Mouse (Mus musculus) midbrain, embryonic 11.5 days (tissue): Measurements from ENCODE around the gene Armc12. TPM values are rescaled to one million over a fixed set of nuclear protein-coding genes. Genes with fewer than 3 reads are reported as not detected.
"Not testable (repeated sequence)": the region's sequence is repeated elsewhere in the genome, so short reads cannot be mapped to it uniquely, and the experiment has no call there.

Experiments used
- ATAC-seq: fragments of 200-750 bp; cut with Nextera tagmentation; 2 replicates; pipeline ENCODE4 v1.8.0; 2017; ENCODE audit warnings: moderate TSS enrichment, moderate library complexity; ENCODE audit not compliant: low FRiP score
- DNase-seq: peaks from one replicate; pipeline ENCODE4 v3.0.0; 2015; ENCODE audit warnings: low spot score; ENCODE audit errors: missing footprints
- H3K27ac ChIP-seq: fragments of 300-500 bp; sonication (generic); 2 replicates; pipeline ENCODE4 v1.5.1; 2014; ENCODE audit warnings: low read depth, low read length
- H3K27me3 ChIP-seq: fragments of 300-500 bp; sonication (generic); 2 replicates; pipeline ENCODE4 v1.6.1; 2014; ENCODE audit warnings: mild to moderate bottlenecking, low read length, moderate library complexity, mixed read lengths; ENCODE audit not compliant: control insufficient read depth, insufficient read depth
- H3K36me3 ChIP-seq: fragments of 300-500 bp; sonication (generic); 2 replicates; pipeline ENCODE4 v1.6.1; 2014; ENCODE audit warnings: mild to moderate bottlenecking, low read length, moderate library complexity, mixed read lengths; ENCODE audit not compliant: control insufficient read depth, insufficient read depth
- H3K4me1 ChIP-seq: fragments of 300-500 bp; sonication (generic); 2 replicates; pipeline ENCODE4 v1.6.1; 2014; ENCODE audit warnings: low read length; ENCODE audit not compliant: control insufficient read depth, insufficient read depth
- H3K4me2 ChIP-seq: fragments of 300-500 bp; sonication (generic); 2 replicates; pipeline ENCODE4 v1.6.1; 2014; ENCODE audit warnings: mild to moderate bottlenecking, moderate library complexity
- H3K4me3 ChIP-seq: fragments of 300-500 bp; sonication (generic); 2 replicates; pipeline ENCODE4 v1.5.1; 2014; ENCODE audit warnings: low read depth, low read length
- H3K9ac ChIP-seq: fragments of 300-500 bp; sonication (generic); 2 replicates; pipeline ENCODE4 v1.6.1; 2014; ENCODE audit warnings: low read length
- H3K9me3 ChIP-seq: fragments of 300-500 bp; sonication (generic); 2 replicates; pipeline ENCODE4 v1.6.1; 2016; ENCODE audit warnings: low read length; ENCODE audit not compliant: control insufficient read depth
- WGBS: fragments of 180-500 bp; shearing (Covaris S2); extraction: QIAGEN DNeasy Blood & Tissue Kit; methylation state at CpG from one replicate; pipeline ENCODE4 v1.1.7; 2014; 5-methylcytosine and 5-hydroxymethylcytosine counted together
- polyA plus RNA-seq: library from polyadenylated mRNA; unstranded; fragments of >200 nt; fragmentation: Nextera tagmentation; extraction: Ambion mirVana; gene quantifications from 2 replicates; pipeline ENCODE4 v1.2.1, GENCODE M21; 2014

Gene Armc12
- polyA plus RNA-seq, 1 experiment from 2014 or later, result not detected

- no peaks in the 10 kb centered on the region for H3K9me3 ChIP-seq
- WGBS, result 86% methylated on average over 1 of the region's 1 CpGs
- H3K4me2 ChIP-seq, result no peak overlapping the region
- no peak for ATAC-seq
- no peak overlapping the region for H3K9ac ChIP-seq
- H3K36me3 ChIP-seq, result no peaks in the 10 kb centered on the region
- no peaks in the 10 kb centered on the region for H3K27me3 ChIP-seq
- no peaks in the 10 kb centered on the region for H3K4me1 ChIP-seq
- H3K4me3 ChIP-seq, result no peak overlapping the region
- no peak overlapping the region for H3K27ac ChIP-seq
- no peak for DNase-seq
These were observed 16.3 kb downstream of the Armc12 start for GRCm38 (mm10) chr17:28546925-28547324.

- H3K4me2 ChIP-seq, result no peak overlapping the region
- no peaks in the 10 kb centered on the region for H3K27me3 ChIP-seq
- H3K4me3 ChIP-seq, result no peak overlapping the region
- ATAC-seq (no peak), DNase-seq (no peak)
- 0 out of 2 replicates have a peak, but pooled peaks cover 3% of the 10 kb centered on the region for H3K4me1 ChIP-seq
- no peaks in the 10 kb centered on the region for H3K9me3 ChIP-seq
- WGBS, result 79% methylated on average over 11 of the region's 11 CpGs
- H3K9ac ChIP-seq, result no peak overlapping the region
- H3K36me3 ChIP-seq, result no peaks in the 10 kb centered on the region
- H3K27ac ChIP-seq, result no peak overlapping the region
These were observed 17.9 kb downstream of the Armc12 start for GRCm38 (mm10) chr17:28548550-28548949.

GRCm38 (mm10) chr17:28549111-28549510 lies 18.5 kb downstream of the Armc12 start, which contains the start of gene Clpsl2:
Gene Clpsl2, plus strand, starts transcription at chr17:28549411.
- 77% methylated on average over 14 of the region's 14 CpGs for WGBS

GRCm38 (mm10) chr17:28553040-28553793 lies 22.6 kb downstream of the Armc12 start:
- DNase-seq, result peak; percentile 95
- no peak overlapping the region for H3K4me2 ChIP-seq
- ATAC-seq, result 0 out of 2 replicates have a peak, but pooled peaks have one; percentile 46
- no peak overlapping the region for H3K27ac ChIP-seq
- no peaks in the 10 kb centered on the region for H3K9me3 ChIP-seq
- H3K36me3 ChIP-seq, result no peaks in the 10 kb centered on the region
- H3K27me3 ChIP-seq, result no peaks in the 10 kb centered on the region
- WGBS, result 8% methylated on average over 14 of the region's 14 CpGs
- no peak overlapping the region for H3K9ac ChIP-seq
- H3K4me1 ChIP-seq, result peaks cover 9% of the 10 kb centered on the region; the same call in 1 of the 2 replicates
- H3K4me3 ChIP-seq, result no peak overlapping the region

More at GRCm38 (mm10) chr17:28549111-28549510, 18.5 kb downstream of the Armc12 start, which contains the start of gene Clpsl2:
- Histone ChIP-seq H3K4me2 (no peak within 1 kb of the TSS), H3K9me3 (no peaks in the 10 kb centered on the region), H3K9ac (no peak within 1 kb of the TSS), H3K36me3 (no peaks in the 10 kb centered on the region), H3K4me3 (no peak within 1 kb of the TSS), H3K27me3 (no peaks in the 10 kb centered on the region), H3K27ac (no peak within 1 kb of the TSS), H3K4me1 (0 out of 2 replicates have a peak, but pooled peaks cover 3% of the 10 kb centered on the region)
- no peak for DNase-seq
- ATAC-seq, result no peak

GRCm38 (mm10) chr17:28554021-28554420 lies 23.4 kb downstream of the Armc12 start:
- ATAC-seq, H3K4me3 ChIP-seq, DNase-seq, H3K4me1 ChIP-seq, H3K9ac ChIP-seq, H3K9me3 ChIP-seq, H3K27me3 ChIP-seq, H3K27ac ChIP-seq, H3K36me3 ChIP-seq, H3K4me2 ChIP-seq: not testable (repeated sequence)
- WGBS, result 89% methylated on average over 4 of the region's 4 CpGs

GRCm38 (mm10) chr17:28556635-28557396 lies 26.2 kb downstream of the Armc12 start:
- 65% methylated on average over 6 of the region's 6 CpGs for WGBS
- Histone ChIP-seq H3K36me3 (no peaks in the 10 kb centered on the region), H3K9me3 (no peaks in the 10 kb centered on the region), H3K4me1 (peaks cover 9% of the 10 kb centered on the region; the same call in 1 of the 2 replicates), H3K27me3 (no peaks in the 10 kb centered on the region), H3K27ac (no peak overlapping the region), H3K9ac (no peak overlapping the region), H3K4me2 (no peak overlapping the region), H3K4me3 (no peak overlapping the region)
- ATAC-seq, result no peak
- DNase-seq, result no peak

GRCm38 (mm10) chr17:28557772-28558171 lies 27.2 kb downstream of the Armc12 start:
- Histone ChIP-seq H3K27me3 (no peaks in the 10 kb centered on the region), H3K27ac (no peak overlapping the region), H3K4me3 (no peak overlapping the region), H3K4me2 (no peak overlapping the region), H3K9me3 (no peaks in the 10 kb centered on the region), H3K36me3 (no peaks in the 10 kb centered on the region), H3K9ac (no peak overlapping the region), H3K4me1 (peaks cover 9% of the 10 kb centered on the region; the same call in 1 of the 2 replicates)
- no peak for ATAC-seq
- DNase-seq, result no peak
- 79% methylated on average over 6 of the region's 6 CpGs for WGBS

GRCm38 (mm10) chr17:28560598-28560997 lies 30.0 kb downstream of the Armc12 start, which contains the start of gene Clps:
Gene Clps, minus strand, starts transcription at chr17:28560766.
- Histone ChIP-seq H3K36me3 (no peaks in the 10 kb centered on the region), H3K9ac (no peak within 1 kb of the TSS), H3K27me3 (no peaks in the 10 kb centered on the region), H3K27ac (no peak within 1 kb of the TSS), H3K4me1 (peaks cover 6% of the 10 kb centered on the region; the same call in 1 of the 2 replicates), H3K4me3 (no peak within 1 kb of the TSS), H3K9me3 (no peaks in the 10 kb centered on the region), H3K4me2 (no peak within 1 kb of the TSS)
- 90% methylated on average over 4 of the region's 4 CpGs for WGBS
- DNase-seq, result no peak
- no peak for ATAC-seq

- no peak for ATAC-seq
- no peak for DNase-seq
- H3K4me3 ChIP-seq, result no peak overlapping the region
- H3K36me3 ChIP-seq, result no peaks in the 10 kb centered on the region
- WGBS, result 71% methylated on average over 7 of the region's 7 CpGs
- H3K4me2 ChIP-seq, result no peak overlapping the region
- no peak overlapping the region for H3K27ac ChIP-seq
- H3K4me1 ChIP-seq, result peaks cover 1% of the 10 kb centered on the region; the same call in 1 of the 2 replicates
- H3K9me3 ChIP-seq, result no peaks in the 10 kb centered on the region
- no peaks in the 10 kb centered on the region for H3K27me3 ChIP-seq
- H3K9ac ChIP-seq, result no peak overlapping the region
These were observed 31.0 kb downstream of the Armc12 start for GRCm38 (mm10) chr17:28561613-28562012.
